23 mouse cellular contexts compared by ENCODE assay signal in genomic region chr13:117266156-117266555, GRCm38 (mm10). TPM values are rescaled to one million over a fixed set of nuclear protein-coding genes. Genes with fewer than 3 reads are reported as not detected.
DNase-seq lines count a peak whose midpoint lies in the region.
"Had no signal": no experiment of that assay in that cellular context is flagged by ENCODE, and none has a peak within 500 bp of the region (broad histone marks: within the 10 kb centered on the region; RNA-seq: fewer than 3 reads in every experiment).

No protein-coding gene starts in this region.

- no peaks in the 10 kb centered on the region for H3K4me1 ChIP-seq in heart, embryonic 10.5 days
- H3K4me1 ChIP-seq: forebrain, embryonic 10.5 days; hindbrain, embryonic 10.5 days; limb, embryonic 12.5 days; megakaryocyte, embryonic 14.5 days; midbrain, embryonic 13.5 days; stomach, embryonic 15.5 days had no signal

- no peak overlapping the region for H3K27ac ChIP-seq in heart, embryonic 10.5 days
- H3K27ac ChIP-seq: forebrain, embryonic 10.5 days; hindbrain, embryonic 10.5 days; limb, embryonic 12.5 days; midbrain, embryonic 13.5 days; stomach, embryonic 15.5 days had no signal

- no peaks in the 10 kb centered on the region for H3K9me3 ChIP-seq in heart, embryonic 10.5 days
- H3K9me3 ChIP-seq: forebrain, embryonic 10.5 days; hindbrain, embryonic 10.5 days; limb, embryonic 12.5 days; megakaryocyte, embryonic 14.5 days; midbrain, embryonic 13.5 days; stomach, embryonic 15.5 days had no signal

- intact Hi-C loops in heart, postnatal 14 days (cut with DNase I), result no loop called here

- no peaks in the 10 kb centered on the region for H3K27me3 ChIP-seq in heart, embryonic 10.5 days (ENCODE audit: insufficient read depth, poor library complexity, severe bottlenecking)
- H3K27me3 ChIP-seq: limb, embryonic 12.5 days; megakaryocyte, embryonic 14.5 days; midbrain, embryonic 13.5 days; stomach, embryonic 15.5 days had no signal

- H3K36me3 ChIP-seq in heart, embryonic 10.5 days, result peaks cover 5% of the 10 kb centered on the region; the same call in 1 of the 2 replicates
- H3K36me3 ChIP-seq: stomach, embryonic 15.5 days had no signal

- peak; percentile 54 for DNase-seq in heart, embryonic 10.5 days (ENCODE audit: low spot score)
- no peak for DNase-seq in heart, postnatal 14 days
- peak; percentile 26 for DNase-seq in 3T3-L1 (ENCODE audit: low read depth, low spot score)
- DNase-seq in adipocyte (ENCODE audit: low spot score), result peak; percentile 6
- DNase-seq in adrenal gland, postnatal 36 days, result peak; percentile 30 to 35
- DNase-seq in ovary, postnatal 14 days (ENCODE audit: low spot score), result no peak
- no peak for DNase-seq in cerebellum, postnatal 10 days
- DNase-seq: cerebellum, adult 9-11 months; gastrocnemius, postnatal 10 days; liver, postnatal 0 days; lung, postnatal 36 days; right cerebral cortex, postnatal 4 days; thymus, adult 18-20 months; thymus, postnatal 4 days had no signal

- no peak overlapping the region for H3K4me3 ChIP-seq in heart, embryonic 10.5 days
- H3K4me3 ChIP-seq: forebrain, embryonic 10.5 days; hindbrain, embryonic 10.5 days; limb, embryonic 12.5 days; megakaryocyte, embryonic 14.5 days; midbrain, embryonic 13.5 days; stomach, embryonic 15.5 days had no signal

- 68% methylated on average over 2 of the region's 2 CpGs for WGBS in heart, embryonic 10.5 days

RNA-seq across cellular contexts. Expression of gene Gm17509, which starts 45.3 kb away (rescaled TPM):
- polyA plus RNA-seq in heart, embryonic 10.5 days (2016; fragmentation: Nextera tagmentation; extraction: Ambion mirVana), result 0.27 and 0.36 TPM in 2 replicates
- total RNA-seq in heart, postnatal 14 days (2021), result not detected
- total RNA-seq in adrenal gland, postnatal 36 days (2021), result under 1 TPM in 1 of 2 experiments, not detected in 1; 0.16 TPM
- total RNA-seq: gastrocnemius, postnatal 10 days had no signal
- polyA plus RNA-seq: heart, postnatal 0 days; intestine, postnatal 0 days; liver, embryonic 11.5 days; liver, postnatal 0 days; stomach, embryonic 15.5 days had no signal

RNA-seq across cellular contexts. Expression of gene Emb, which starts 57.8 kb away (rescaled TPM):
- polyA plus RNA-seq in heart, embryonic 10.5 days (2016; fragmentation: Nextera tagmentation; extraction: Ambion mirVana), result 26.6 and 44.9 TPM in 2 replicates
- 10 to 100 TPM; 11.5 to 12.8 TPM for total RNA-seq in heart, postnatal 14 days (2021)
- total RNA-seq in adrenal gland, postnatal 36 days (2021), result 10 to 100 TPM; 16.9 to 84.2 TPM

Comparison
In these comparisons a context has a peak if more than half of its experiments do, and no peak if none do; other contexts are left out.
1. DNase-seq: peak in heart, embryonic 10.5 days (single experiment), 3T3-L1 (single experiment), adipocyte (single experiment) and adrenal gland, postnatal 36 days (2 of 2); none in heart, postnatal 14 days (0 of 2), ovary, postnatal 14 days (single experiment) and cerebellum, postnatal 10 days (0 of 2).